ENCODE assay signal across 23 mouse cellular contexts in genomic region chr17:66269567-66269966, GRCm38 (mm10).
"Had no signal": no experiment of that assay in that cellular context is flagged by ENCODE, and none has a peak within 500 bp of the region (broad histone marks: within the 10 kb centered on the region; RNA-seq: fewer than 3 reads in every experiment).

No protein-coding gene starts in this region.

- H3K36me3 ChIP-seq: heart, embryonic 10.5 days; heart, embryonic 12.5 days; intestine, embryonic 15.5 days; limb, embryonic 10.5 days; limb, embryonic 12.5 days; liver, embryonic 13.5 days had no signal

- H3K27me3 ChIP-seq: intestine, embryonic 15.5 days; limb, embryonic 12.5 days; liver, embryonic 13.5 days had no signal

- DNase-seq: gastrocnemius, adult 2 months; gastrocnemius, postnatal 10 days; gastrocnemius, postnatal 25 days; heart, adult 18-20 months; heart, postnatal 10 days; heart, postnatal 4 days; kidney, adult 18-20 months; kidney, adult 8-10 months; kidney, postnatal 10 days; kidney, postnatal 25 days; kidney, postnatal 4 days; liver; liver, embryonic 13.5 days had no signal

- H3K4me1 ChIP-seq: heart, embryonic 12.5 days; limb, embryonic 10.5 days; limb, embryonic 12.5 days; liver, embryonic 13.5 days had no signal

- H3K9ac ChIP-seq: heart, embryonic 12.5 days; hindbrain, embryonic 14.5 days; intestine, embryonic 15.5 days; limb, embryonic 12.5 days; liver, embryonic 13.5 days had no signal

- ATAC-seq: hindbrain, embryonic 16.5 days; inflammation-experienced regulatory T-cells, adult 6 months; intestine, embryonic 15.5 days; intestine, postnatal 0 days had no signal

- H3K4me3 ChIP-seq: gastrocnemius, adult 2 months; heart, embryonic 10.5 days; heart, embryonic 12.5 days; intestine, embryonic 15.5 days; limb, embryonic 10.5 days; limb, embryonic 12.5 days; liver, embryonic 13.5 days had no signal

- H3K27ac ChIP-seq: gastrocnemius, adult 2 months; heart, embryonic 10.5 days; hindbrain, embryonic 14.5 days; intestine, embryonic 15.5 days; limb, embryonic 10.5 days; limb, embryonic 12.5 days; liver, embryonic 13.5 days had no signal

- H3K4me2 ChIP-seq: heart, embryonic 12.5 days; hindbrain, embryonic 14.5 days; intestine, embryonic 15.5 days; limb, embryonic 12.5 days; liver, embryonic 11.5 days; liver, embryonic 13.5 days had no signal

- H3K9me3 ChIP-seq: heart, embryonic 10.5 days; heart, embryonic 12.5 days; intestine, embryonic 15.5 days; limb, embryonic 10.5 days; limb, embryonic 12.5 days; liver, embryonic 13.5 days had no signal
